Mouse (Mus musculus) ES-Bruce4 (cell line): Measurements from ENCODE around the gene Slc48a1.

Experiments
- CTCF ChIP-seq: IDR thresholded peaks from one replicate; pipeline ENCODE4 v1.8.1; 2011; ENCODE audit warnings: low read depth, low read length
- EP300 ChIP-seq: IDR thresholded peaks from 2 replicates; pipeline ENCODE4 v1.6.1; 2011; ENCODE audit warnings: low read depth, low read length; ENCODE audit not compliant: insufficient read depth
- POLR2A ChIP-seq: IDR thresholded peaks from one replicate; pipeline ENCODE4 v1.8.1; 2011; ENCODE audit warnings: low read length; ENCODE audit not compliant: insufficient read depth

DNA sequence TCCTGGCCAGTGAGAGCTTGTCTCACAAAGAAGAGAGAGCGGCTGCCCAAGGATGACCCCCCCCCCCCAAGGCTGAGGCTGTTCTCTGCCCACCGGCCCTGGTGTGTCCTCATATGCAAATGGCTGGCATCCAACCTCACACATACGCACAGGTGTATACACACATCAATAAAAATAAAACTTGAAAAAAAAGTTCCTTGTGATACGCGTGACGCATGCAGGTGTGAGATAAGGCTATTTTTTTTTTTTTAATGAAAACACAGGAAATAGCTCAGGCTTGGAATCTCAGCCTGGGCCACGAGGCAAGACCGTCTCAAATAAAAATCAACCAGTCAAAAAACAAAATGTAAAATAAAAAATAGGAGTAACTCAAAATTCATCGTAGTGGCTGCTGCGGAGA, 32.0 kb upstream of the Slc48a1 start:
- TF ChIP-seq CTCF (no peak), POLR2A (no peak), EP300 (no peak)
